Mouse (Mus musculus): Measurements from ENCODE around the gene Gramd4.

Gramd4 gene

GRCm38 (mm10) chr15:86113342-86113710 lies 55.8 kb downstream of the Gramd4 start:
- no peak for DNase-seq (ENCODE audit: low read depth)

- no peak for DNase-seq (ENCODE audit: low read depth)
These were observed 58.9 kb downstream of the Gramd4 start for GRCm38 (mm10) chr15:86116421-86116820.

GRCm38 (mm10) chr15:86117115-86118100 lies 59.9 kb downstream of the Gramd4 start:
- DNase-seq (ENCODE audit: low read depth): no peak

GRCm38 (mm10) chr15:86119186-86119585 lies 61.7 kb downstream of the Gramd4 start:
- DNase-seq (ENCODE audit: low read depth): no peak

- DNase-seq (ENCODE audit: low read depth): no peak
These were observed 64.9 kb downstream of the Gramd4 start for GRCm38 (mm10) chr15:86122261-86122949.

GRCm38 (mm10) chr15:86123409-86123808 lies 65.9 kb downstream of the Gramd4 start:
- DNase-seq (ENCODE audit: low read depth): no peak

- peak; percentile 85 for DNase-seq (ENCODE audit: low read depth)
These were observed 66.9 kb downstream of the Gramd4 start for GRCm38 (mm10) chr15:86124359-86124758.

- no peak for DNase-seq (ENCODE audit: low read depth)
These were observed 71.5 kb downstream of the Gramd4 start for GRCm38 (mm10) chr15:86129036-86129435.

GRCm38 (mm10) chr15:86130657-86131056 lies 73.2 kb downstream of the Gramd4 start:
- DNase-seq (ENCODE audit: low read depth): no peak

GRCm38 (mm10) chr15:86134941-86135783 lies 77.7 kb downstream of the Gramd4 start:
- DNase-seq (ENCODE audit: low read depth): peak; percentile 87

- peak; percentile 71 for DNase-seq (ENCODE audit: low read depth)
These were observed 80.1 kb downstream of the Gramd4 start for GRCm38 (mm10) chr15:86137638-86138037.

- peak; percentile 74 for DNase-seq (ENCODE audit: low read depth)
These were observed 82.8 kb downstream of the Gramd4 start for GRCm38 (mm10) chr15:86140323-86140722.

- no peak for DNase-seq (ENCODE audit: low read depth)
These were observed 87.1 kb downstream of the Gramd4 start for GRCm38 (mm10) chr15:86144577-86144976.

GRCm38 (mm10) chr15:86145046-86145445 lies 87.6 kb downstream of the Gramd4 start:
- DNase-seq (ENCODE audit: low read depth): no peak

- DNase-seq (ENCODE audit: low read depth): no peak
These were observed 89.4 kb downstream of the Gramd4 start for GRCm38 (mm10) chr15:86146922-86147321.

- no peak for DNase-seq (ENCODE audit: low read depth)
These were observed 93.1 kb downstream of the Gramd4 start for GRCm38 (mm10) chr15:86150593-86150992.

GRCm38 (mm10) chr15:86153481-86153960 lies 96.0 kb downstream of the Gramd4 start:
- DNase-seq (ENCODE audit: low read depth): no peak

- DNase-seq (ENCODE audit: low read depth): no peak
These were observed 99.0 kb downstream of the Gramd4 start for GRCm38 (mm10) chr15:86156492-86156891.

GRCm38 (mm10) chr15:86159093-86159492 lies 101.6 kb downstream of the Gramd4 start:
- DNase-seq (ENCODE audit: low read depth): no peak

- peak; percentile 26 for DNase-seq (ENCODE audit: low read depth)
These were observed 102.2 kb downstream of the Gramd4 start for GRCm38 (mm10) chr15:86159719-86160118.

- peak; percentile 44 for DNase-seq (ENCODE audit: low read depth)
These were observed 103.4 kb downstream of the Gramd4 start for GRCm38 (mm10) chr15:86160906-86161305.

- DNase-seq (ENCODE audit: low read depth): peak; percentile 57
These were observed 104.3 kb downstream of the Gramd4 start for GRCm38 (mm10) chr15:86161800-86162199.

Data from induced T-regulatory cell, adult 2 months (primary cell).